Mouse (Mus musculus) spleen, embryonic (tissue): ENCODE measurements around the gene Noxo1.
"Not testable (repeated sequence)": the region's sequence is repeated elsewhere in the genome, so short reads cannot be mapped to it uniquely, and the experiment has no call there.

Experiments used
- CTCF ChIA-PET: fragments of 350-600 bp; sonication (Branson Sonifier 250); formaldehyde crosslinking; loops from one replicate; lab custom pipeline; 2022; lab: Charles Lee

Gene Noxo1

GRCm38 (mm10) chr17:24696011-24696697, at the start of gene Noxo1, which contains the start of gene Gfer:
Gene Noxo1, plus strand, starts transcription at chr17:24696234.
Gene Gfer, minus strand, starts transcription at chr17:24696156.
- CTCF ChIA-PET, result interaction anchor here (0.6 to 1.6 kb wide), 3 partner anchors 12 to 414 kb away, joined by 3 to 4 read pairs (median 4); partner anchors contain the start of gene Tbl3

- CTCF ChIA-PET, result no interaction called here
Observed at GRCm38 (mm10) chr17:24646381-24646780, 49.7 kb upstream of the Noxo1 start.

GRCm38 (mm10) chr17:24647493-24647892, 48.5 kb upstream of the Noxo1 start:
- CTCF ChIA-PET, result no interaction called here

GRCm38 (mm10) chr17:24648731-24649377, 47.2 kb upstream of the Noxo1 start:
- CTCF ChIA-PET, result no interaction called here

- CTCF ChIA-PET, result no interaction called here
Observed at GRCm38 (mm10) chr17:24649581-24650069, 46.4 kb upstream of the Noxo1 start.

GRCm38 (mm10) chr17:24650070-24650616, 45.9 kb upstream of the Noxo1 start, which contains the start of gene Slc9a3r2:
Gene Slc9a3r2, minus strand, starts transcription at chr17:24650327.
- CTCF ChIA-PET, result no interaction called here

- CTCF ChIA-PET, result no interaction called here
Observed at GRCm38 (mm10) chr17:24650766-24651165, 45.3 kb upstream of the Noxo1 start.

GRCm38 (mm10) chr17:24651835-24652234, 44.2 kb upstream of the Noxo1 start:
- CTCF ChIA-PET, result no interaction called here

GRCm38 (mm10) chr17:24653967-24654710, 41.9 kb upstream of the Noxo1 start:
- CTCF ChIA-PET, result interaction anchor here (0.6 to 0.9 kb wide), 2 partner anchors 159 to 161 kb away, joined by 3 to 7 read pairs; no protein-coding TSS in a partner anchor

- CTCF ChIA-PET, result interaction anchor here (0.7 kb wide), 1 partner anchor 15 kb away, joined by 3 read pairs; no protein-coding TSS in a partner anchor
Observed at GRCm38 (mm10) chr17:24654969-24655368, 41.1 kb upstream of the Noxo1 start.

GRCm38 (mm10) chr17:24658017-24658758, 37.8 kb upstream of the Noxo1 start, which contains the start of gene Npw:
Gene Npw, minus strand, starts transcription at chr17:24658457.
- CTCF ChIA-PET, result no interaction called here

- CTCF ChIA-PET, result not testable (repeated sequence)
Observed at GRCm38 (mm10) chr17:24667011-24667410, 29.0 kb upstream of the Noxo1 start.

- CTCF ChIA-PET, result no interaction called here
Observed at GRCm38 (mm10) chr17:24667416-24667815, 28.6 kb upstream of the Noxo1 start.

GRCm38 (mm10) chr17:24669214-24669544, 26.9 kb upstream of the Noxo1 start:
- CTCF ChIA-PET, result interaction anchor here (1.2 kb wide), 1 partner anchor 121 kb away, joined by 5 read pairs; no protein-coding TSS in a partner anchor

- CTCF ChIA-PET, result interaction anchor here (1.2 kb wide), 1 partner anchor 121 kb away, joined by 5 read pairs; no protein-coding TSS in a partner anchor
Observed at GRCm38 (mm10) chr17:24669545-24670245, 26.3 kb upstream of the Noxo1 start, which contains the start of gene Zfp598. Gene Zfp598, plus strand, starts transcription at chr17:24669687.

GRCm38 (mm10) chr17:24670246-24670844, 25.7 kb upstream of the Noxo1 start:
- CTCF ChIA-PET, result no interaction called here

GRCm38 (mm10) chr17:24671346-24671745, 24.7 kb upstream of the Noxo1 start:
- CTCF ChIA-PET, result no interaction called here

GRCm38 (mm10) chr17:24672141-24672540, 23.9 kb upstream of the Noxo1 start:
- CTCF ChIA-PET, result no interaction called here

- CTCF ChIA-PET, result interaction anchor here (1.3 kb wide), 1 partner anchor 53 kb away, joined by 4 read pairs; no protein-coding TSS in a partner anchor
Observed at GRCm38 (mm10) chr17:24674277-24674676, 21.8 kb upstream of the Noxo1 start.
